Mouse (Mus musculus) liver, embryonic 14.5 days (tissue): ENCODE data around the gene Pola1.

Source experiments
- CTCF ChIP-seq: IDR thresholded peaks from 2 replicates; pipeline ENCODE4 v1.5.1; 2016; ENCODE audit warnings: antibody characterized with exemption, low read depth, control low read depth
- EP300 ChIP-seq: IDR thresholded peaks from 2 replicates; pipeline ENCODE4 v1.6.1; 2016; ENCODE audit warnings: antibody characterized with exemption, low read depth

GRCm38 (mm10) chrX:93295819-93296218 is 336.1 kb downstream of the Pola1 start:
- no peak for TF ChIP-seq CTCF
- TF ChIP-seq EP300: no peak
